Mouse (Mus musculus) cerebellum, postnatal 4 days (tissue): ENCODE data around the gene Sigmar1.

ENCODE experiments used
- DNase-seq, 2 experiments: peaks; one replicate each; pipeline ENCODE4 v3.0.0; 2022; ENCODE audit warnings: low spot score in 2 of 2, mixed read lengths in 1 of 2

The Sigmar1 gene

DNA sequence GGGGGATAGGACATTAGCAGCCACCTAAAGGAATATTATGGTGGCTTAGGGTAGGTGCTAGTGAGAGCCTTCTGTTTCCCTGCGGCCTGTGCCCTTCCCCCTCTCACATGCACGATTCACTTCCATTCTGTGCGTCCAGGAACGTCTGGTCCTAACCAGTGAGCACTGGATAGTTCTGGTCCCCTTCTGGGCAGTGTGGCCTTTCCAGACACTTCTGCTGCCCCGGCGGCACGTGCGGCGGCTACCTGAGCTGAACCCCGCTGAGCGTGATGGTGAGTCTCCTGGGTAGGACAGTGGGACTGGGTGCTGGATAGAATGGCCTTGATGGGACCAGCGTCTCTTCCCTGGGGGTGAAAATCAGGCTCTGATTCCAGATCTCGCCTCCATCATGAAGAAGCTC, 1.4 kb upstream of the Sigmar1 start:
- DNase-seq = no peak

DNA sequence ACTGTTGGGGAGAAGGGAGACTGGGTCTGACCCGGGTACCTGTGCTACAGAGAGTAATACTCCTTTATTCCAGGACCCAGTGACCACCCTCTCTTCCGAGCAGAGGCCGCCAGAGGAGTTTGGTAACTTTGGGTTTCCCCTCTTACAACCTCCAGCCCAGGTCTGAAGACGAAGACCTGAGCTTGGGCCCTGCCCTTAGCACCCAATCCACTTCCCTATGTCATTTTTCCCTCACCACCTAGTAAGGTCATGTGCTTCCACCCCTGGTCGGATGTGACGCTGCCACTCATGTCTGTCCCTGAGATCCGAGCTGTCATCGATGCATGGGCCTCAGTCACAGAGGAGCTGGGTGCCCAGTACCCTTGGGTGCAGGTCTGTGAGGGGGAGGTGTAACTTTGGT, 483 bp upstream of the Sigmar1 start:
- no peak for DNase-seq

DNA sequence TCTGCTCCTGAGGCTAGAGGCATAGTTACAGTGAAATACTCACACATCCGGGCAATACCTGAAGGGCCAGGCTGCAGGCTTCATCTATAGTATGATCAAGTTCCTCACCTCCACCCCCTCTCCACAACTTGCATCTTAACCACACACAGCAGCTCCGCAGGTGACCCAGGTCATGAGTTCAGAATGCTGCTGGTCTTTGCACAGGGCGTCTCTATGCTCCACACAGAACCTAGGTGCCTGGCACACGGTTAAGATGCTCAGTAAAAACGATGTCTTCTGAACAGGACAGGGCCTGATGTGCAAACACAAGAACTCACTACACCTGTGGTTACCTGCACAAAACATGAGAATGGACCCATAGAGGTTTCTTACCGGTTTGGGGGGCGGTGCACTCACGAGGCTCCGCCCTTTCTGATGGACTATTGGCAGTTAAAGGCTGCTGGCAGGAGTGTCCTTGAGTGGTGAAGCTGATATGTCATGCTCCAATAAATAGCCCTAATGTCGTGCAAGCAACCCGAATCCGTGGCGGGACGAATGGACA, 1.1 kb downstream of the Sigmar1 start, which contains the start of gene Galt:
Galt (plus strand) TSS at position 432 of the 541 bp plus-strand sequence.
- no peak for DNase-seq

DNA sequence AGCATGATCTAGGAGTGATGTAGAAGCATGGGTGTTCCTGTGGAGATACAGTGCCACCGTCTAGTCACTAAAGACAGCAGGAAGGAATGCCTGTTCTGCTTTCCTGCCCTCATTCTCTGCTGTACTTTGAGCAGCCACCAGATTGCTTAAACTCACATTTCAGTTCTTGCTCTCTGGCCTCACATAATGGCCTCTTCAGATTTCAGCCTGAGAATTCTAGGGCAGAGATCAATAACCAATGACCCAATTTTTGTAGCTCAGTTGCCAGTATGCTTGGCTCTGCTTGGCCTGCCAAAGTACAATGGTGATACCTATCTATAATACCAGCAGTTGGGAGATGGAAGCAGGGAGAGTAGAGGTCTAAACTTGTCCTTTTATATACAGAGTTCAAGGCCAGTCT, 10.9 kb downstream of the Sigmar1 start:
- DNase-seq = no peak

DNA sequence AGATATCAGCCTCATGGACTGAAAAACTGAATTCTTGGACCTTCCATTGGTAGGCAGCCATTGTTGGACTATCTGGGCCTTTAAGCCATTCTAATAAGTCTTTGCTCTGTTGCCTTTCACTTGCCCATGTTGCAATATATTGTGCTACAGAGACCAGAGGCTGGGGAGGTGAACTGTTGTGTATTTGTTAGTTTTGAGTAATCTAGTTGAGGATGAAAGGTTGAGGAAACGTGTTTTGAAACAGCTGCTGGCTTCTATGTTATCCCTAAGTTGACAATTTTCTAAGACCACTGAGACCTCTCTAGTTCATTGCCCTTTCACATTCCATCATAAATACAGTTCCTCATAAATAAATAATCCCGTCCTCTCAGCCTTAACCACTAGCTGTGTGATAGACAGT, 11.8 kb downstream of the Sigmar1 start:
- no peak for DNase-seq

DNA sequence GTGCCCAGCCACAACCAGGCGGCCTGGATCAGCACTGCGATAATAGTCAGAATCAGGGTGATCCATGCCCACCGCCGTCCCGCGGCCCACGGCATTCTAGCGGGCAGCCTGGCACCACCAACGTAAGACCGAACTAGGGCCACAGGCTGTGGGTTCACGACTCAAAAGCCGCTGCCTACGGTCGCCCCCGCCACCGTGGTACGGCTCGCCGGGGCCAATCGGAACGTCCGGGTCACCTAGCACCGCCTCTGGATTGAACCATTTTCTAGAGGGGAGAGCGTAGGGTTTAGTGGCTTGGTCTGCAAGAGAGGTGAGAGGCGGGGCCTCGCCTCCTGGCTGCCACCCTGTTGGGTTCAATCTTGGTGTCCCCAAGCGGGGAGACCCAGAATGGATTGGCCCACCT, 14.8 kb downstream of the Sigmar1 start:
- peak; percentile 77 to 89 for DNase-seq

DNA sequence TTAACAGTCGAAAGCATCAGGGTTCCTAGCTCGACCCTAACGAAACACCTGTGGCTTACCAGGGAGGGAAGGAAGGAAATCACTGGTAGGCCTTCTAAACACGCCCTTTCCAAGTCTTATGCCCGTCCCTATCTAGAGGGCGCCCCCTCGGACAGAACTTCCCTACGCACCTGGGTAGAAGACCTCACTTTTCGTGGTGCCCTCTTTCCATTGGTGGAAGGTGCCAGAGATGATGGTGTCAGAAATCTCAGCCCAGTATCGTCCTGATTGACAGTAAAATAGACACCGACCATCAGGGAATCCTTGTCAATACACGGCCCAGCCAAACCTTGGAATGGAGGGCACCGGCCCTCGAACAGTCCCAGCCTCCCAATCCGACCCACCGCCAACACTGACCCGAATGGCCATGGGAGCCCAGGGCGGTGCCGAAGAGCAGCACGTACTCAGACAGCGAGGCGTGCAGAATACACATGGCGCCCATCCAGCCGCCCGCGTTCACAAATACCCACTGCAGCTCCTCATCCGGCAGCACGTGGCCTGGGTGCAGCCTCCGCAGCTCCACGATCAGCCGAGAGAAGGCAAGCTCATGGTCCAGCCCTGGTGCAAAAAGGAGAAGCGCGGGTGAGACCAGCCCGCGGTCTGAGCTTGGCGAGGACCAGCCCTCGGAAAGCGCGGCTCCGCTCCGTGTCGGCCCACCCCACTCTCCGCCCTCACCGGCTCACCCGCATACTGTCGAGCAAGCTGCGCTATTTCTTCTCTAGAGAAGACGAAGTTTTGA, 15.4 kb downstream of the Sigmar1 start:
- DNase-seq = peak; percentile 48 to 59

DNA sequence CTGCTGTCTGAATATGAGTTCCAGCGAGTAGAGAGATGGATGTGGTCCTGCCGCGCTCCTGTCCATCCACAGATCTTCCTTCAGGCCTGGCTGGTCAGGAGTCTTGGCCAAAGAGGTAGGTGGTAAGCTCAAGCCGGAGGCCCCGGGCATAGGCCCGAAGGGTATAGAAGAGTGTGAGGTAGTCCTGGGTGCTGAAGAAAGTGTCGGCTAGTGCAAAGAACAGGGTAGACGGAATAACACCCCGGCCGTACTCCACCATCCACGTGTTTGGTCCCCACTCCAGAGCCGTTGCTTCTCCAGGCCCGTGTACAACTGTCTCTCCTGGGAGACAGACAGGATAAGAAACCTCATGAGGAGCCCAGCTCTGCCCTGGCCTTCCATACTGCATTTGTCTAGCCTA, 16.7 kb downstream of the Sigmar1 start:
- DNase-seq = no peak

DNA sequence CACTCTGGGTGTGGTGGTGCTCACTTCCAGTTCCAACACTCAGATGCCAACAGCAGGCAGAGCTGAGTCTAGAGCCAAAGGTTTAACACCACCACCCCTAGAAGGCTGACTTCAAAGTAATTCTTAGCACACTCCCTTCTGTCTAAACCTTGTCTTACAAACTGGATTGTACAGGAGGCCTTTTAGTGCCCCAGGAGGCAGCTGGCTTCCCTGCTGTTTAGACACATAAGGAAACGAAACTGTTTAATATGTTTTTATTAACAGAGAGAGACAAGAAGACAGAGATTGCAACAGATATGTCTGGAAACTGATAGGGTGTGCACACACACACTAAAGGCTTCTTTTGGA, 17.7 kb downstream of the Sigmar1 start:
- no peak for DNase-seq

DNA sequence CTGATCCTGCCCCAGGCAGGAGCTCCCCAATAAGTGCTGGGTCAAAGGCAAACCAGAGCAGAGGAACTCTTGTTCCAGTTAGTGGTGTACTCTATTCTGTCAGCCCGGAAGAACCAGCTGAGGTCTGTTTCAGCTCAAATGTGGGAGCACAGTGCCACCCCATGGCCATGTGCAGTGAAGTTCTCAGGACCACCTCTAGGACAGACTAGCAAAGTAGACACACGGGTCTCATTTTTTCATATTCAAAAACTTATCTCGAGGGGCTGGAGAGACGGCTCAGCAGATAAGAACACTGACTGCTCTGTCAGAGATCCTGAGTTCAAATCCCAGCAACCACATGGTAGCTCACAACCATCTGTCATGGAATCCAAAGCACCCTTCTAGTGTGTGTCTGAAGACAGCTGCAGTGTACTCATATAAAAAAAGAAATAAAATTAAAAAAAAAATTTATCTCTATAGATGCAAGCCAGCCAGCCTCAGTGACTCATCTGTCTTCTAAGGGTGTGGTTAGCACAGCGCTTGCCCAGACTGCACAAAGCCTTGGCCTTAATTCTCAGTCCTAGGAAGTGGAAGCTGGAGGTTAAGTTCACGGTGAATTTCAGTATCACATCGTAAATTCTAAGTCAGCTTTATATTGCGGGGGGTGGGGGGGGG, 18.2 kb downstream of the Sigmar1 start:
- peak; percentile 61 to 73 for DNase-seq

DNA sequence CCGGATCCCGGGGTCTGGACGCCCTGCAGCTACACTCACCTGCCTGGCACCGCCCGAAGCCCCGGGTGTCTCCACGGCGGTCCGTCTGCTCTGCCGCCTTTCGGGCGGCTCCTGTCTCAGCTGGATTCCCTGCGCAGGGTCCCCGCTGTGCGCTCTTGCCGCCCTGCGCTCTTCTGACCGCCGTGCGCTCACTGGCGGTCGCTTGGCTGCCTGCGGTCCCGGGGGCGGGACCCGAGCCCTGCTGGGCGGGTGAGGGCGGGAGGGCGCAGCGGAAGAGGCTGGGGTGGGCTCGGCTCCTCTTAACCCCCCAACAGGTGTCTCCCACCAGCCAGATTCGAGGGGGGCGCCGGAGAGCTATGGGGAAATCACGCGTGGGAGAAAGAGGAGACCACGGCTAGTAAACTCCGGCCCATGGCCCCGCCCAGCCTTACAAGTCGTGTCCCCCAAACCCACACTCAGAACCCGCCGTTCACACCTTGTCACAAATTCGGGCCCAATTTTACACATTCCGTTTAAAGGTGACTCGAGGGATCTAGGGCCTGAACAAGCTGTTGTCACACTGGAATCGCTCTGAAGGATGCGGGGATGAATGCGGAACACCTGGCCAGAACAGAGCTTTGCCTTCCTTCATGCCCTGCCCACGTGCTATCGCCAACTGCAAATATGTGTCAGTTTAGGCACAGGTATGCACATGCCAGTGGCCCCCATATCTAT, 24.7 kb downstream of the Sigmar1 start, which contains the start of gene Arid3c:
Arid3c (minus strand) TSS at position 91 of the 714 bp plus-strand sequence.
- DNase-seq = no peak

DNA sequence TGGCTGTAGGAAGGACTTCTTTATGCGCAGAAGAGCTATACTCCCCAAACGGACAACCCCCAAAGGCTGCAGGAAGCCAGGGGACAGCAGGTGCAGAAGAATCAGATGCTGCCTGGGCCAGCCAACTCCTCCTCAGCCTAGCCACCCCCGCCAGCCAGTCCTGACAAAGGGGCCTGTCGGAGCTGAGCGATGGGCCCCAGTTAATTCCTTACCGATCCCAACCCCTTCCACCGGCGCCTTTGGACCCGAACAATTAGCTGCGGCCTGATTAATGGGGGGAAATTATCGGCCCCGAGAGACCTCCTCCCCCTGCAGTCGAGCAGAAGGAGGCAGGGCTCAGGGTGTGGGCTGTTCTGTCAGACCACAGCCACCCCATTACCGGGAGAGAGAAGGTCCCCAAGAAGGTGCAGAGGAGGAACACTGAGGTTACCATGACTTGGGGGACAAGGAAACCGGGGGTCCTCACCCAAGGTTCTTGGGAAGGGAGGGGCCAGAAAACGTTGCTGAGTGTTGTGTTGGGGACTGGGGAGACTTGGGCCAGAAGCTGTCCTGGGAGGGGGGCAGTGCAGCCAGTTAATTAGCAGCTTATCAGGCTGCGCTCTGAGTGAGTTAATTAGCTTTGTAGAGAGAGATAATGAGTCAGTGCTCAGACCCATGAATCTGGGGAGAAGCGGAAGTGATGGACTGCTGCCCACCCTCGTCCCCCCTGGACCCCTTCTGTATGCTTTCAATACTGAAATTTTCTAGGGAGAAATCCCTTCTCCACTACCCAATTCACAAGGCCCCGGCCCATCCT, 28.9 kb downstream of the Sigmar1 start:
- DNase-seq = no peak

DNA sequence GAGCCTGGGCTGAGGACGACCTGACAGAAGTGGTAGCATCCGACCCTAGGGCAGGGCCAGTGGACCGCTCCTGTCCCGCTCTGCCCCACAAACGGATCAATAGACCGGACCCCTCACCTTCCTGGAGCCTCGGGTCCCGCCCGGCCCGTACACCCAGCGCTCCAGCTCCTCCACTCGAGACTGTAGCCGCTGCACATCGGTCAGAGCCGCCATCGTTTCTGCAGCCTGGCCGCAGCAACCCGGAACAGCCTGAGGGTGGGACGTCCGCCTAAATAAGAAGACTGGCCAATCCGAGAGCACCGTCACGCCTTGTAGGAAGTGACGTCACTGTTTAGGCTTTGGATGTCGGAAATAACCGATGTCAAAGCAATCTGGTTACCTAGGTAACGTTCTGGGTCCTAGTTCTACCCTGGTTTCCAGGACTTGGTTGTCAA, 33.0 kb downstream of the Sigmar1 start, which contains the start of gene Dctn3:
Dctn3 (minus strand) TSS at position 253 of the 434 bp plus-strand sequence.
- peak in 1 of 2 experiments; percentile 79 for DNase-seq

DNA sequence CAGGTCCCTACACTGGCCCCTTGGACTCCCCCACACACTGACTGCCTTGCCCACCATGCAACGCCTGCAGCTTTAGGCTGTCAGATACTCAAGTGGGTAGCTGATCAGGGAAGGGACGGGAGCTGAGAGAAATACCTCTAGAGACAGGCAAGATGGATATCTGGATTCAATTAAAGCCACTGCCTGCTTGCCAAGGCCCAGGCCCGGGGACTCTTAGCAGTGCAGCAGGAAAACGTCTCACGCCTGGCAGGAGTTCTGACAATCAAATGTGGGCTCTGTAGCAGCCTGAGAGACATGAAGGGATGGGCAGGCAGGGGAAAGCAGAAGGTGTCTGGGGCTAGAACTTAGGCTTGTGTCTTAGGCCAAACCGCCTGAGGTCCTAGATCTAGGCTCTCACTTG, 39.1 kb downstream of the Sigmar1 start:
- no peak for DNase-seq

DNA sequence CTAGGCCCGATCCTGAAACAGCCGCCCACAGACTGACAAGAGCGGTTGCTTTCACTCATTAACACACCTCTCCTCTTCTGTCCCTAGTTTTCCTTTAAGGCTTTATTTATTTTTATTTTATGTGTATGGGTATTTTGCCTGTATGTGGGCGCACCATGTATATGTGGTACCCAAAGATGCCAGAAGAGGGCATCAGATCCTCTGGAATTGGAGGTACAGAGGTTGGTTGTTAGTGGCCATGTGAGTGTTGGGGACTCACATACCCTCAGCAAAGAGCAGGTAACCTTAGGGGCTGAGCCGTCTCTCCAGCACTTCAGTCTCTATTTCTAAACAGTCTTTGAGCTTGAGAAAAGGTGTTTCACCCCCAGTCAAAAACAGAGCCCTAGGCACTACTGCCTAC, 40.4 kb downstream of the Sigmar1 start:
- DNase-seq = peak in 1 of 2 experiments; percentile 55

DNA sequence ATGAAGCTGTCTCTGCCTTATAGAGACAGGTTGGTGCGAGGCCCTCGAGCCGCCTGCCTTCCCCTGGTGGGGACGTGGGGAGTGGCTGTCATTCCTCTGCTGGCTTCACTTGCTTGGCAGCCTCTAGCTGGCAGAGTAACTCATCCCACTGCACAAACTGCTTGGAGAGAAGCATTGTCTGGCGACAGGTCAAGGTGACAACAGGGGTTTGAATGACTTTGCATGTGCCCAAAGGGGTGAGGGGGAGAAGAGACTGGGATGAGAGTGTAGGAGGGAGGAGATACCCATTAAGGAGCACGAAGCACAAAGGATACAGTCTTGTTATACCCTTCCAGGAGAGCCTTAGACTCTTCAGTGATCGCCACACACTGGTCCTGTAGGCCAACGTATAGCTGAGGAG, 40.9 kb downstream of the Sigmar1 start:
- DNase-seq = no peak

DNA sequence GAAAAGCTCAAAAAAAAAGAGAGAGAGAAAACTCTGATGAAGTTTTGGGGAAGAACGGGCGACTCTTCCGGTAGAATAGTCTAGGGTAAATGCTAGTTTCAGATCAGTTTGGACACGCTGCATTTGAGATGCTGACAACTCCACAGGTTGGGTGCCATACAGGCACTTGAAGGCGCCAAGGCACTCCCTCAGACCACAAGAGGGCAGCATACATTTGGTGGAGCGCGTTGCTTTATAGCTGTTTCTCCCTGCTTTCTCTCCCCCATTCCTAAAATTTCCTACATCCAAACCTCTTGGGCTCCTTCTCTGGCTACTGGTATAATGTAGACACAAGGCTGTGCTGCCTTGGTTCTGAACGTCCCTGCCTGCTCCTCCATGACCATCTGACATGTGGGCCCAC, 41.7 kb downstream of the Sigmar1 start:
- DNase-seq = peak in 1 of 2 experiments; percentile 69

DNA sequence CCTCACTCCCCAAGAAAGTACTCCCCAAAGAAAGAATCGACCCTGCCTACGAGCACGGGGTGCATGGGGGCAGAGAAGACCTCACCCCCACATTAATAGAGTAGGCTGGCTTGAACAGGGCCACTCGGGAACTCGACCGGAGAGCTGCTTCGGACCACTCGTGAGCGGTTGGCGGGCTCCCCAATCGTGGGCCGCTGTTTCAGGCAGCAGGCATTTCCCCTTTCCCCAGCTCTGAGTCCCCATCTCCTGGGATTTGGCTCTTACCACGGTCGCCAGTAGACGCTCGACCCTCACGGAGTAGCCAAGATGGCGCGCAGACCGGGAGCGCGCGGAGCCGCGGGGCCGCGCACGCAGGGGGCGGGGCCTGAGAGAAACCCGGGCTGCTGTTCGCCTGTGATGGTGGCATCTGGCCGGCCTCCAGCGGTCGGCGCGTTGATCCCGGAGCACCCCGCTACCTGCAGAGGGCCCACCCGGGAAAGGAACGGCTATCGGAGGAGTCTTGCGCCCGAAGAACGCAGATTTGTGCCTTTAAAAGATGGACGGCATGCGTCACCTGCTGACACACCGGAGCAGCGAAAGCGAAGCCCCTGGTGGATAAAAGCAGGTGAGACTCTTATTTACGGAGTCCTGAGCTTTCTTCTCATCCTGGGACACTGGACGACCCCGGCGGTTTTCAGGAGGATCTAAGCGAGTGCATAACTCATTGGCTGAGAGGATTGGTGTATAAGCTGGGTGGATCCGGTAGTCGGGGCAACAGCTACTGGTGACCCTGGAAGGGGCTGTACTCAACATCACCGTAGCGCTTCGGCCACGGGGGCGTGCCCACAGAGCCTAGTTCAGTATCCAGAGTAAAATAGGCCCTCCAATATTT, 42.5 kb downstream of the Sigmar1 start, which contains the start of gene Rpp25l:
Rpp25l (minus strand) TSS at position 338 of the 871 bp plus-strand sequence.
- peak; percentile 65 to 92 for DNase-seq

DNA sequence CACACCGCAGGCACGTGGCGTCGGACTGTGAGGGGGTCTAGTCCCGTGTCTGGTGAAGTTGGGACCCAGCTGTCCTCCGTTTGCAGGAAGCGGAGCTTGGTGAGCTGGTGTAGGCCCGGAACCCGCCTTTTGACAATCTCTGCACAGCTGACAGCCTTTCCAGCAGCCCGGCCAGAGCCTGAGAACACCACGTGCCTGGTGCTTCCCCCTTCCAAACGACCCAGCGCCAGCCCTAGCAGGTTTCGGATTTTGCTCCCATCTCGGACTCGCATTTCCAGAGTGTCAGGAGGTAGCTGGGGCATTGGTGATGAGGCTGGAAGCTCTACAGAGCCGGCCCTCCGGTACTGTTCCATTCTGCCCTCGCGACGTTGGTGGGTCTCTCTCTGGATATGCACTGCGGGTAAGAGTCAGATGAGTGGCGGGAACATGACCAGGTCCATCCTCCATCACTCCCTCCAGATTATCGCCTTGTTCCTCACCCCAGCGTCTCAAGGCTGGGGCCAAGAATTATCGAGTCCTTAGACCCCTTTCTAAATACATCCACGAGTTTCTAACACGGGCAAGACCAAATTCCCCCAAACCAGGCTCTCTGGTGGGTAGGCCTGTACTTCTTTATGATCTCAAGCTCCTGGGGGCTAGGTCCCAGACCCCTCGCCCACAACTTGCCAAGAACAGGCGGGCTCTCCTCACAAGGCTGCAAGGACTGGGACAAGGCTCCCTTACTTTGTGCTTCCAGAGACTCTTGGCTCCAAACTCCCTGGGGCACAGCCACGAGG, 43.3 kb downstream of the Sigmar1 start:
- DNase-seq = no peak
